Mouse (Mus musculus) ES-Bruce4 (cell line): Measurements from ENCODE around the gene Hivep1. TPM values are rescaled to one million over a fixed set of nuclear protein-coding genes. Genes with fewer than 3 reads are reported as not detected.

ENCODE experiments used
- H3K27ac ChIP-seq: 2 replicates; pipeline ENCODE4 v1.5.1; 2012; ENCODE audit warnings: low read length, inconsistent platforms; ENCODE audit not compliant: insufficient read depth
- H3K27me3 ChIP-seq: 2 replicates; pipeline ENCODE4 v1.6.1; 2012; ENCODE audit warnings: mild to moderate bottlenecking, low read length, inconsistent platforms; ENCODE audit not compliant: control insufficient read depth, poor library complexity, insufficient read depth, severe bottlenecking
- H3K36me3 ChIP-seq: 2 replicates; pipeline ENCODE4 v1.6.1; 2012; ENCODE audit warnings: inconsistent platforms, mild to moderate bottlenecking, low read length, moderate library complexity; ENCODE audit not compliant: control insufficient read depth, poor library complexity, insufficient read depth, severe bottlenecking
- H3K4me1 ChIP-seq: one replicate; pipeline ENCODE4 v1.8.1; 2011; ENCODE audit warnings: low read length; ENCODE audit not compliant: control insufficient read depth, insufficient read depth
- H3K4me3 ChIP-seq: 2 replicates; pipeline ENCODE4 v1.5.1; 2011; ENCODE audit warnings: low read depth, mild to moderate bottlenecking, low read length
- H3K9ac ChIP-seq: 2 replicates; pipeline ENCODE4 v1.6.1; 2012; ENCODE audit warnings: low read depth, mild to moderate bottlenecking, inconsistent platforms; ENCODE audit not compliant: poor library complexity, severe bottlenecking
- H3K9me3 ChIP-seq: replicated peaks from 2 replicates; pipeline ENCODE4 v1.6.1; 2012; ENCODE audit warnings: mild to moderate bottlenecking, low read length, inconsistent platforms; ENCODE audit not compliant: control insufficient read depth, poor library complexity, insufficient read depth, severe bottlenecking
- CTCF ChIP-seq: IDR thresholded peaks from one replicate; pipeline ENCODE4 v1.8.1; 2011; ENCODE audit warnings: low read depth, low read length
- EP300 ChIP-seq: IDR thresholded peaks from 2 replicates; pipeline ENCODE4 v1.6.1; 2011; ENCODE audit warnings: low read depth, low read length; ENCODE audit not compliant: insufficient read depth
- POLR2A ChIP-seq: IDR thresholded peaks from one replicate; pipeline ENCODE4 v1.8.1; 2011; ENCODE audit warnings: low read length; ENCODE audit not compliant: insufficient read depth
- polyA plus RNA-seq: library from polyadenylated mRNA; stranded (reverse); fragments of >200 nt; gene quantifications from 2 replicates; pipeline ENCODE4 v1.2.4, GENCODE M21; 2011; ENCODE audit warnings: low read depth; ENCODE audit not compliant: missing spikeins, insufficient read depth, insufficient read length

Gene Hivep1
- polyA plus RNA-seq, 1 experiment = 18.2 TPM

- no peak overlapping the region for H3K27ac ChIP-seq
Observed at GRCm38 (mm10) chr13:42053656-42054055, 1.8 kb downstream of the Hivep1 start.

GRCm38 (mm10) chr13:42054138-42054537, 2.3 kb downstream of the Hivep1 start:
- Histone ChIP-seq H3K27me3 (no peaks in the 10 kb centered on the region), H3K9me3 (no peaks in the 10 kb centered on the region), H3K27ac (no peak overlapping the region), H3K4me3 (no peak overlapping the region), H3K9ac (no peak overlapping the region), H3K4me1 (no peaks in the 10 kb centered on the region), H3K36me3 (no peaks in the 10 kb centered on the region)
- TF ChIP-seq EP300 (no peak), POLR2A (no peak), CTCF (no peak)

More at GRCm38 (mm10) chr13:42053656-42054055, 1.8 kb downstream of the Hivep1 start:
- Histone ChIP-seq H3K9me3 (no peaks in the 10 kb centered on the region), H3K4me1 (no peaks in the 10 kb centered on the region), H3K4me3 (no peak overlapping the region), H3K27me3 (no peaks in the 10 kb centered on the region), H3K36me3 (no peaks in the 10 kb centered on the region), H3K9ac (no peak overlapping the region)
- TF ChIP-seq POLR2A (no peak), CTCF (no peak), EP300 (no peak)

GRCm38 (mm10) chr13:42056712-42057332, 5.0 kb downstream of the Hivep1 start:
- TF ChIP-seq CTCF = no peak
- no peak overlapping the region for H3K9ac ChIP-seq
- no peak overlapping the region for H3K27ac ChIP-seq
- H3K36me3 ChIP-seq = no peaks in the 10 kb centered on the region
- no peaks in the 10 kb centered on the region for H3K9me3 ChIP-seq
- no peak overlapping the region for H3K4me3 ChIP-seq
- H3K4me1 ChIP-seq = no peaks in the 10 kb centered on the region
- no peaks in the 10 kb centered on the region for H3K27me3 ChIP-seq

- H3K36me3 ChIP-seq = no peaks in the 10 kb centered on the region
- H3K27ac ChIP-seq = no peak overlapping the region
- no peaks in the 10 kb centered on the region for H3K4me1 ChIP-seq
- H3K9ac ChIP-seq = no peak overlapping the region
- no peak for TF ChIP-seq POLR2A
- TF ChIP-seq CTCF = no peak
- no peak for TF ChIP-seq EP300
- no peak overlapping the region for H3K4me3 ChIP-seq
- H3K27me3 ChIP-seq = no peaks in the 10 kb centered on the region
- no peaks in the 10 kb centered on the region for H3K9me3 ChIP-seq
Observed at GRCm38 (mm10) chr13:42060846-42061630, 9.2 kb downstream of the Hivep1 start.

GRCm38 (mm10) chr13:42064257-42064656, 12.4 kb downstream of the Hivep1 start:
- no peaks in the 10 kb centered on the region for H3K27me3 ChIP-seq
- H3K4me1 ChIP-seq = no peaks in the 10 kb centered on the region
- H3K9ac ChIP-seq = no peak overlapping the region
- no peaks in the 10 kb centered on the region for H3K36me3 ChIP-seq
- H3K4me3 ChIP-seq = no peak overlapping the region
- TF ChIP-seq EP300 = no peak
- TF ChIP-seq CTCF = no peak
- no peak for TF ChIP-seq POLR2A
- H3K27ac ChIP-seq = no peak overlapping the region
- H3K9me3 ChIP-seq = no peaks in the 10 kb centered on the region

GRCm38 (mm10) chr13:42070236-42070635, 18.4 kb downstream of the Hivep1 start:
- Histone ChIP-seq H3K9ac (no peak overlapping the region), H3K36me3 (no peaks in the 10 kb centered on the region), H3K4me3 (no peak overlapping the region), H3K27me3 (no peaks in the 10 kb centered on the region), H3K9me3 (no peaks in the 10 kb centered on the region), H3K4me1 (no peaks in the 10 kb centered on the region), H3K27ac (no peak overlapping the region)
- no peak for TF ChIP-seq CTCF
- TF ChIP-seq EP300 = no peak
- TF ChIP-seq POLR2A = no peak
